Mouse (Mus musculus) urinary bladder, adult 18-20 months (tissue): ENCODE measurements around the gene Stc2.

Source experiments
- DNase-seq, 2 experiments: peaks; one replicate each; pipeline ENCODE4 v3.0.0; 2022; ENCODE audit warnings: low spot score in 2 of 2, mixed read lengths in 2 of 2

The Stc2 gene

GRCm38 (mm10) chr11:31366421-31366820 is 3.5 kb downstream of the Stc2 start:
- no peak for DNase-seq

- no peak for DNase-seq
These were observed 3.9 kb downstream of the Stc2 start for GRCm38 (mm10) chr11:31365981-31366380.

- no peak for DNase-seq
These were observed 4.6 kb downstream of the Stc2 start for GRCm38 (mm10) chr11:31365280-31365679.

GRCm38 (mm10) chr11:31362856-31363255 is 7.0 kb downstream of the Stc2 start:
- DNase-seq: no peak

GRCm38 (mm10) chr11:31362330-31362729 is 7.5 kb downstream of the Stc2 start:
- DNase-seq: no peak

- DNase-seq: no peak
These were observed 8.8 kb downstream of the Stc2 start for GRCm38 (mm10) chr11:31361047-31361446.

GRCm38 (mm10) chr11:31359283-31359902 is 10.5 kb downstream of the Stc2 start:
- no peak for DNase-seq

- no peak for DNase-seq
These were observed 11.4 kb downstream of the Stc2 start for GRCm38 (mm10) chr11:31358453-31358852.

- DNase-seq: no peak
These were observed 13.0 kb downstream of the Stc2 start for GRCm38 (mm10) chr11:31356866-31357265.

GRCm38 (mm10) chr11:31355737-31356136 is 14.1 kb downstream of the Stc2 start:
- DNase-seq: no peak

GRCm38 (mm10) chr11:31354514-31354913 is 15.4 kb downstream of the Stc2 start:
- no peak for DNase-seq
